Mouse (Mus musculus) forebrain, embryonic 15.5 days (tissue): ENCODE results near the gene Fam184a. TPM values are rescaled to one million over a fixed set of nuclear protein-coding genes. Genes with fewer than 3 reads are reported as not detected.
"Not testable (repeated sequence)": the region's sequence is repeated elsewhere in the genome, so short reads cannot be mapped to it uniquely, and the experiment has no call there.

ENCODE experiments used
- ATAC-seq: fragments of 200-750 bp; cut with Nextera tagmentation; replicated peaks from 2 replicates; pipeline ENCODE4 v1.8.0; 2017; ENCODE audit warnings: mild to moderate bottlenecking, moderate TSS enrichment, moderate library complexity
- H3K27ac ChIP-seq: fragments of 300-500 bp; sonication (generic); replicated peaks from 2 replicates; pipeline ENCODE4 v1.5.1; 2015; ENCODE audit warnings: mild to moderate bottlenecking, inconsistent platforms
- H3K27me3 ChIP-seq: fragments of 300-500 bp; sonication (generic); 2 replicates; pipeline ENCODE4 v1.6.1; 2015; ENCODE audit warnings: inconsistent platforms
- H3K36me3 ChIP-seq: fragments of 300-500 bp; sonication (generic); 2 replicates; pipeline ENCODE4 v1.6.1; 2015; ENCODE audit warnings: mild to moderate bottlenecking, inconsistent platforms
- H3K4me1 ChIP-seq: fragments of 300-500 bp; sonication (generic); 2 replicates; pipeline ENCODE4 v1.6.1; 2015; ENCODE audit warnings: inconsistent platforms
- H3K4me2 ChIP-seq: fragments of 300-500 bp; sonication (generic); replicated peaks from 2 replicates; pipeline ENCODE4 v1.6.1; 2015; ENCODE audit warnings: mild to moderate bottlenecking, inconsistent platforms
- H3K4me3 ChIP-seq: fragments of 300-500 bp; sonication (generic); 2 replicates; pipeline ENCODE4 v1.5.1; 2015; ENCODE audit warnings: mild to moderate bottlenecking, inconsistent platforms
- H3K9ac ChIP-seq: fragments of 300-500 bp; sonication (generic); replicated peaks from 2 replicates; pipeline ENCODE4 v1.6.1; 2015; ENCODE audit warnings: mild to moderate bottlenecking, inconsistent platforms
- H3K9me3 ChIP-seq: fragments of 300-500 bp; sonication (generic); 2 replicates; pipeline ENCODE4 v1.6.1; 2016; ENCODE audit warnings: inconsistent platforms
- WGBS: fragments of 180-500 bp; shearing (Covaris S2); methylation state at CpG from one replicate; pipeline ENCODE4 v1.1.7; 2015; ENCODE audit warnings: mixed read lengths; 5-methylcytosine and 5-hydroxymethylcytosine counted together
- polyA plus RNA-seq: library from polyadenylated mRNA; unstranded; fragments of >200 nt; fragmentation: Nextera tagmentation; extraction: Ambion mirVana; gene quantifications from 2 replicates; pipeline ENCODE4 v1.2.1, GENCODE M21; 2015

Gene Fam184a
- polyA plus RNA-seq, 1 experiment from 2014 or later: 9.2 TPM

DNA sequence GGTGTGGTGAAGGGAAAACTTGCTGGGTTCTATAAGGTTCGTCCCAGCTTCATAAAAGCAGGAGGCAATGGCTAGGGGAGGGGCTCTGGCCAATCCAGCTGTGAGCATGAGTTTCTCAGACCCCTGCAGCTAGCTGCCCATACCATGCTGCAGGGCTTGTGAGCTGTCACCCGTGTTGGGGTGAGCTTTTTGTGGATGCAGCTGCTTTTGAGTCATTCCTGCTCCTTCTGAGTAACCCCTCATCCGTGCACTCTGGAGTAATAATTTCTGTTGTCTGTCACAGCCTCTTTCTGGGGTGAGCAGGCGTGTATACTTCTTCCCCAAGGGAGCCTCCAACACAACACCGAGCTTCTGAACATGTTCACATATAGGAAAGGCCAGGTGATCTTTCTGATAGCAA lies 63.0 kb downstream of the Fam184a start:
- H3K4me3 ChIP-seq: no peak overlapping the region
- no peaks in the 10 kb centered on the region for H3K4me1 ChIP-seq
- H3K9ac ChIP-seq: no peak overlapping the region
- no peaks in the 10 kb centered on the region for H3K36me3 ChIP-seq
- no peak for ATAC-seq
- no peaks in the 10 kb centered on the region for H3K9me3 ChIP-seq
- 72% methylated on average over 5 of the region's 5 CpGs for WGBS
- no peak overlapping the region for H3K27ac ChIP-seq
- H3K4me2 ChIP-seq: no peak overlapping the region
- no peaks in the 10 kb centered on the region for H3K27me3 ChIP-seq

DNA sequence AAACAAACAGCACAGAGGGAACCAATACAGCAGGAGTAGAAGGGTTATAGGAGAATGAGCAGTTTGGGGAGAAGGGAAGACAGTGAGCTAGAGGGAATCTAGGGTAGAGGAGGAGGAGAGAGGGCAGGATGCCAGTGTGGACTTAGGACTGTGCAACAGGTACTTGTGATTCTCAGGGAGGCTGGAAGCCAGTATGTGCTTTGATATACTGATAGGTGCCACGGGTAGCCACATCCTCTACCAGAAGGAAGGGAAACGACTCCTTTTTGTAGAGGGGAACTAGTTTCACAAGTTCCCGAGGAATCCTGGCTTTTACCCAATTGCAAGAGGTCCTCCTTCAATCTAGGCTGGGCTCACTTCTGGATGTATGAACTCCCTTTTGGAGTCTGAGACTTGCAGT lies 65.1 kb downstream of the Fam184a start:
- Histone ChIP-seq H3K4me2 (no peak overlapping the region), H3K9me3 (no peaks in the 10 kb centered on the region), H3K36me3 (no peaks in the 10 kb centered on the region), H3K27me3 (no peaks in the 10 kb centered on the region), H3K4me3 (no peak overlapping the region), H3K9ac (no peak overlapping the region), H3K4me1 (no peaks in the 10 kb centered on the region), H3K27ac (no peak overlapping the region)
- WGBS: 69% methylated on average over 3 of the region's 3 CpGs
- ATAC-seq: no peak

DNA sequence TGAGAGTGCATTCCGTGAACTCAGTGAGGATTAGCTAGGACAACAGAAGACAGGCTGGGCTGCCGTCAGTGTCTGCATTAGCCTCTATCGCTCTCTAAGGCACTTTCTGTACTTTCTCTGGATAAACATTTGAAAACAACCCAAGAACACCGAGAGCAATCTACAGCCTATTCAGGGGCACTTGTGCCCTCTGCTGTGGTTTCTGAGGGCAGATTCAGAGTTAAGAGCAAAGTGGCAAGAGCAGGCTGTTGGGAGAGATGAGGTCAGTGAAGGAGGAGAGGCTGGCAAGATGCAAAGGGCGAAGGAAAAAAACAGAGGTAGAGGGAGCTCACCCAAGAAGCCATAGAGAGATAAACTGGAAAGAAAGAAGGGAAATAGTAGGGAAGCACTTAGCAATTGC lies 67.7 kb downstream of the Fam184a start:
- Histone ChIP-seq H3K4me1 (no peaks in the 10 kb centered on the region), H3K36me3 (no peaks in the 10 kb centered on the region), H3K9ac (no peak overlapping the region), H3K27ac (no peak overlapping the region), H3K27me3 (no peaks in the 10 kb centered on the region), H3K4me3 (no peak overlapping the region), H3K4me2 (no peak overlapping the region), H3K9me3 (no peaks in the 10 kb centered on the region)
- ATAC-seq: no peak
- 78% methylated on average over 5 of the region's 5 CpGs for WGBS

DNA sequence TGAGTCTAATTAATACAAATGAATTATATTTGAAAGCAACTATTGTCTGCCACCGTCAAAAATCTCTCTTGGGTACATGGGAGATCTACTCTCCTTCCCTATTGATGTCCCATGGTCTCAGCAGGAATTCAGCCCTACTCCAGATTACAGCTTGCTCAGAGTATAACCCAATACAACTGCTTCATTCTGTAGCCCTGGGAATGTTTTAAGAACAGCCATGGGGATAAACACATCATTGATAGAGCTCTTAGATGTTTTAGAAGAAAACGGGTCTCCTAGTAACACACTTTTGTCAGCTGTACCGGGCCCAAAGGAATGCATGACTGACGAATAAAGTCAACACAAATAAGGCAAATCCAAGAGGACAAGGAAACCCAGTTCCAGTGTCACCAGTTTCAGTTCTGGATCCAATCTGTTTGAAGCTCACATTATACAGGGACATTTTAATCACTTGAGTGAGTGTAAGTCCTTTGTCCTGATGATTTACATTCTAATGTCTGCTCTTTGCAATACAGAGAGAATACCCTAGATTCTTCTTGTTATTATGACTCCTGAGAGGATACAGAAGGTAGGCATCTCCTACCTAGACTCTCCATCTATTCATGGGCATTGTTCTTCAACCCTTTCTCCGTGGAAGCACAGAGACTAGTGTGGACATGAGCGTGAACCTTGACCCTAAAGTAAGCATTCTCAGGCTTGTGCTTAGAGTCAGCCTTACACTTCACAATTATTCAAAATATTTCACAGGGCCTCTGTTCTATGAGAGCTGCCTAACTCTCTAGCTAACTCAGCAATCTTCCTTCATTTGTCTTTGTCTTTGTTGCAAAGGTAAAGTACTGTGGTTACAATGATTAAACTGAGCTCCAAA lies 71.0 kb downstream of the Fam184a start:
- Histone ChIP-seq H3K4me1 (no peaks in the 10 kb centered on the region), H3K4me2 (no peak overlapping the region), H3K9ac (no peak overlapping the region), H3K27ac (no peak overlapping the region), H3K9me3 (no peaks in the 10 kb centered on the region), H3K4me3 (no peak overlapping the region), H3K27me3 (no peaks in the 10 kb centered on the region), H3K36me3 (no peaks in the 10 kb centered on the region)
- 60% methylated on average over 6 of the region's 6 CpGs for WGBS
- no peak for ATAC-seq

DNA sequence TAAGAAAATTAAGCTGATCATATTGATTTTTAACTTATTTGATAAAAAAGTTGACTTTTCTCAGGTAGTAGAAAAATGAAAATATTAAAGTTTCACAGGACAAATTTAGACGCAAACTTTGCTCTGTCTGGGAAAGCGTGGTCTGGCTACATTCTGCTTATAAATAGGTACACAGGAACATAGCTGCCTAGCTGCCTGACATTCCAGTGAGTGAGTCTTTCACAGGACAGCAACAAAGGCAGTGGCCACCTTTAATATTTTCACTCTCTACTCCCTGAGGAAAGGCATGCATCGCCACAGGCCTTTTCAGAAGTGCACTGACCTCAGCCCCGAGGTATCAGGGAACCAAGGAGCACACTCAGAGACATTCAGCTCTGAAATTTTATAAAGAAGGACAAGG lies 89.1 kb downstream of the Fam184a start:
- Histone ChIP-seq H3K27ac (no peak overlapping the region), H3K9me3 (no peaks in the 10 kb centered on the region), H3K27me3 (no peaks in the 10 kb centered on the region), H3K4me1 (no peaks in the 10 kb centered on the region), H3K9ac (no peak overlapping the region), H3K4me3 (no peak overlapping the region), H3K4me2 (no peak overlapping the region), H3K36me3 (no peaks in the 10 kb centered on the region)
- ATAC-seq: no peak
- 78% methylated on average over 4 of the region's 4 CpGs for WGBS

DNA sequence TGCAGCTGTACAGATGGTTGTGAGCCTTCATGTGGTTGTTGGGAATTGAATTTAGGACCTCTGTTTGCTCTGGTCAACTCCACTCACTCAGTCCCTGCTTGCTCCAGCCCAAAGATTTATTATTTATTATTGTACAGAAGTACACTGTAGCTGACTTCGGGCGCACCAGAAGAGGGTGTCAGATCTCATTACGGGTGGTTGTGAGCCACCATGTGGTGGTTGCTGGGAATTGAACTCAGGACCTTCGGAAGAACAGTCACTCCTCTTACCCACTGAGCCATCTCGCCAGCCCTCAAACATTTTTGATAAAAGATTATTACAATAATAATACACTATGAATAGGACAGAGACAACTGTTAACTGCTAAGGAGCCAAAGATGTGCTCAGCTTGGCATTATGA lies 96.7 kb downstream of the Fam184a start:
- not testable (repeated sequence) for H3K4me1 ChIP-seq, H3K9ac ChIP-seq, H3K4me2 ChIP-seq, H3K4me3 ChIP-seq, H3K27ac ChIP-seq, H3K27me3 ChIP-seq, ATAC-seq, H3K36me3 ChIP-seq, H3K9me3 ChIP-seq
- WGBS: 87% methylated on average over 5 of the region's 5 CpGs

DNA sequence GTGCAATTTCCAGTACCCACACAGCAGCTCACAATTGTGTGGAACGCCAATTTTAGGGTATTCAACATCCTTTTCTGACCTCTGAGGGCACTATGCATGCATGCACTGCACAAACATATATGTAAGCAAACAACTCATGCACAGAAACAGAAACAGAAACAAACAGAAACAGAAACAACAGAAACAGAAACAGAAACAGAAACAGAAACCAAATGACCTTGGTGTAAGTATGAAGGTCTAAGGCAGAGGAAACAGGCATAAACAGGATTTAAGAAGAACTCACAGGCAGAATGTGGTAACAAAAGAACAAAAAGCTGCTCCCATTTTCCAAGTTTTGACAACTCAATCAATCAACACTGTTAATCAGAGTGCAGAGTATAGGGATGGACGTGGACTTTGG lies 100.2 kb downstream of the Fam184a start:
- Histone ChIP-seq H3K4me2 (no peak overlapping the region), H3K36me3 (no peaks in the 10 kb centered on the region), H3K4me3 (no peak overlapping the region), H3K9ac (no peak overlapping the region), H3K27ac (no peak overlapping the region), H3K4me1 (no peaks in the 10 kb centered on the region), H3K27me3 (no peaks in the 10 kb centered on the region), H3K9me3 (no peaks in the 10 kb centered on the region)
- 76% methylated on average over 2 of the region's 2 CpGs for WGBS
- no peak for ATAC-seq

DNA sequence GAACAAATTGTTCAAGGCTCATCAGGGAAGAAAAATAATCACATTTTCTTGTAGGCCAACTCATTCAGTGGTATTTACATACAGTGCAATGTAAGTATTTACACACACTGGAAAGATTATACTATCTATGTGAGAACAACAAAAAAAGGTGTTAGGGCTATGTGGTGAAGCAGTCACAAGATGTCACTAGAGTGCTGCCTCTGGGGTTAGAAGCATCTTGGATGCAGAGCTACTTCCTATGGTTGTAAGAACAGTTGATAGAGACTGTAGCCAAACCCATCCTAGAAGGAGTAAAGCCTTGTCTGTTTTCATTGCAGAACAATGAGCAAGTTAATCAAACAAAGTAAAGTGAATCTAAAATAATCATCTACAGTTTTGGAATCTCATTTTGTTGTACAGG lies 109.4 kb downstream of the Fam184a start:
- Histone ChIP-seq H3K27ac (no peak overlapping the region), H3K9ac (no peak overlapping the region), H3K4me3 (no peak overlapping the region), H3K4me1 (no peaks in the 10 kb centered on the region), H3K36me3 (no peaks in the 10 kb centered on the region), H3K27me3 (no peaks in the 10 kb centered on the region), H3K9me3 (no peaks in the 10 kb centered on the region), H3K4me2 (no peak overlapping the region)
- ATAC-seq: peak; percentile 85

DNA sequence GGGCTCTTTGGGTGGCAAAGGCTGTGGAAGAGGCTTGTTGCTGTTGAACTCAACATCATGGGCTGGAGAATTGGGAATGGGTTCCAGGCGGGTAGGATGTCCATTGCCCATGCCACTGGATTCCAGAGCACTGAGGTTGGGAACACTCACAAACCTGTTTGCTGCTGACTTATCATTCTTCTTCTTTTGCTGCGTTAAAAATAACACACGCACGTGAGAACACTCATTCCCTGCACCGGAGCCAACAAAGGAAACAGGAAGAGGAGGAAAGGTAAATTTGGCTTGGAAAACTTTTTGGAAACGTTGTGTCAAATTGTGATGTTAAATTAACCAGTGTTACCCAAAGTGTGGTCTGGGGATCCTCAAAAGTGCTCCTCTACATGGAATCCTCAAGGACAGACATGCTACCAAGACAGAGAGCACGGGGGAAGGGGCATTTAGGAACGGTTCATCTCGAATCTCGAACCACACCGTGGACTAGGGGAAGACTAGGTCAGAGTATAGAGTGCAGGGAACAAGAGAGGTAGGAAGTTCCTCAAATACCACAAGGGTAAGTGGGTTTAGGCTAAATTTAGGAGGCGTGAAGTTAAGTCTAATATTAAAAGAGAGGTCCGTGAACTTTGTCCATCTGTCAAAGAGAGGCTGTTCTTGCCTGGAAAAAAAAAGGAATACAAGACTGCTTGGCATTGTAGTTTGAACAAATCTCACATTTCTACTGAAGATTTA lies 115.5 kb downstream of the Fam184a start:
- Histone ChIP-seq H3K4me3 (no peak overlapping the region), H3K9me3 (no peaks in the 10 kb centered on the region), H3K27me3 (no peaks in the 10 kb centered on the region), H3K4me2 (no peak overlapping the region), H3K36me3 (no peaks in the 10 kb centered on the region), H3K9ac (no peak overlapping the region), H3K4me1 (no peaks in the 10 kb centered on the region), H3K27ac (no peak overlapping the region)
- no peak for ATAC-seq
- 85% methylated on average over 13 of the region's 13 CpGs for WGBS

DNA sequence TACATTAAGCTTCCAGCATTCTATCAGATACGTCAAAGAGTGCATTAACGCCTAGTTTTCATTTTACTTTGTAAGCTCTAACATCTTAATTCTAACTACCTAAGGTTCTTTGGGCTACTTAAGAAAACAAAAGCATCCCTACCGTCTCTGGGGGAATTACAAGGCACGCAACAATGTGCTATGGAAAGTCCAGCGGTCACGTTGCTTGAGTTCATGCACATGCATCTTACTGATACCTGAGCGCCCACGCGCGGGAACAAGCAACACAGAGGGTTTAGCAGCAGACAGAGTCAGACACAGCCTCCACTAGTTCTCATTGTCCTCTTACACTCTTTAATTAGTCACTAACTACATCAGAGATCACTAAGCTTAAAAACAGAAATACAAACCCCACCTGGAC lies 116.8 kb downstream of the Fam184a start:
- WGBS: 71% methylated on average over 10 of the region's 10 CpGs
- ATAC-seq: no peak

DNA sequence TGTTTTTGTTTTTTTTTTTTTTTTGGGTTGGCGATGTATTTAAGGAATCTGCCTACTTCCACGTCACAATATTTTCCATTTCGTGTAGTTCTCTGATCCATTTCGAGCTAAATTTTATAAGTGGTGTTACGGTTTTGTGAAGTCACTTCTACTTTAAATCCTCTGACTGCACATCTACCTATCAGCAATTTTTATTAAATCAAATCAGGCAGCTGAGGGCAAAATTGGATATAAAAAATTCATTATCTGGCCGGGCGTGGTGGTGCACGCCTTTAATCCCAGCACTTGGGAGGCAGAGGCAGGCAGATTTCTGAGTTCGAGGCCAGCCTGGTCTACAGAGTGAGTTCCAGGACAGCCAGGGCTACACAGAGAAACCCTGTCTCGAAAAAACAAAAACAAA lies 120.6 kb downstream of the Fam184a start, which contains the start of gene Mcm9:
Gene Mcm9 (minus strand): TSS at position 101 of the 400 bp plus-strand sequence.
- H3K9me3 ChIP-seq, H3K4me1 ChIP-seq, H3K27me3 ChIP-seq, H3K36me3 ChIP-seq: not testable (repeated sequence)
- Histone ChIP-seq H3K9ac (peak within 1 kb of the TSS; percentile 60), H3K27ac (peak within 1 kb of the TSS; percentile 83), H3K4me3 (peak within 1 kb of the TSS; percentile 67), H3K4me2 (peak within 1 kb of the TSS; percentile 52)
- ATAC-seq: peak; percentile 0; the same call in 1 of the 2 replicates
- WGBS: 60% methylated on average over 10 of the region's 10 CpGs

More for the DNA sequence above, 116.8 kb downstream of the Fam184a start:
- no peaks in the 10 kb centered on the region for H3K27me3 ChIP-seq
- no peak overlapping the region for H3K9ac ChIP-seq
- H3K36me3 ChIP-seq: no peaks in the 10 kb centered on the region
- no peak overlapping the region for H3K4me2 ChIP-seq
- H3K4me1 ChIP-seq: peaks cover under 1% of the 10 kb centered on the region; the same call in 1 of the 2 replicates
- no peaks in the 10 kb centered on the region for H3K9me3 ChIP-seq
- no peak overlapping the region for H3K4me3 ChIP-seq
- no peak overlapping the region for H3K27ac ChIP-seq

DNA sequence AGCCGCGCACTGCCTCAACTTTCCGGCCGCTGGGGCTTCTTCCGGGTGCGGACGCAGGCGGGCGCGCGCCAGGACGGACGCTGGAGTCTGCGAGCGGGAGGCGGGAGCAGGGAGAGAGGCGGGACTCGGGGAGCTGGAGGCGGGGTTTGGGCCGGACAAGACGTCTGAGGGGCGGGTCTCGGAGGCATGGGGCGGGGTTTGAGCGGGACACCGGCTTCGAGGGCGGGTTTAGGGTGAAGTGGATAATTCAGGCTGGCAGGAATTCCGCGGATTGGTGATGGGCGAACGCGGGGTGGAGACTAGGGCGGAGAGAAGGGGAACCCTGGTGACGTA lies 121.0 kb downstream of the Fam184a start:
- under 1% methylated on average over 35 of the region's 35 CpGs for WGBS
- H3K9me3 ChIP-seq: no peaks in the 10 kb centered on the region
- no peaks in the 10 kb centered on the region for H3K36me3 ChIP-seq
- H3K4me3 ChIP-seq: peak overlapping the region; percentile 67
- H3K4me2 ChIP-seq: peak overlapping the region; percentile 52
- ATAC-seq: peak; percentile 97
- H3K27ac ChIP-seq: peak overlapping the region; percentile 83
- H3K4me1 ChIP-seq: peaks cover 5% of the 10 kb centered on the region; the same call in 1 of the 2 replicates
- no peaks in the 10 kb centered on the region for H3K27me3 ChIP-seq
- peak overlapping the region; percentile 60 for H3K9ac ChIP-seq
